Mouse (Mus musculus) limb, embryonic 10.5 days (tissue): Measurements from ENCODE around the gene Ccdc34. TPM values are rescaled to one million over a fixed set of nuclear protein-coding genes. Genes with fewer than 3 reads are reported as not detected.

Experiments
- DNase-seq: peaks from one replicate; pipeline ENCODE4 v3.0.0-alpha.2; 2017; ENCODE audit warnings: low spot score
- H3K27ac ChIP-seq: fragments of 300-500 bp; sonication (generic); 2 replicates; pipeline ENCODE4 v1.5.1; 2016; ENCODE audit warnings: mild to moderate bottlenecking
- H3K27me3 ChIP-seq: fragments of 300-500 bp; sonication (generic); 2 replicates; pipeline ENCODE4 v1.6.1; 2016; ENCODE audit warnings: low read depth, mild to moderate bottlenecking; ENCODE audit not compliant: poor library complexity, severe bottlenecking
- H3K36me3 ChIP-seq: fragments of 300-500 bp; sonication (generic); 2 replicates; pipeline ENCODE4 v1.6.1; 2016; ENCODE audit warnings: mild to moderate bottlenecking, moderate library complexity
- H3K4me1 ChIP-seq: fragments of 300-500 bp; sonication (generic); 2 replicates; pipeline ENCODE4 v1.6.1; 2016
- H3K4me3 ChIP-seq: fragments of 300-500 bp; sonication (generic); 2 replicates; pipeline ENCODE4 v1.5.1; 2016; ENCODE audit warnings: mild to moderate bottlenecking, moderate library complexity
- H3K9me3 ChIP-seq: fragments of 300-500 bp; sonication (generic); replicated peaks from 2 replicates; pipeline ENCODE4 v1.6.1; 2016; ENCODE audit warnings: mild to moderate bottlenecking
- WGBS: fragments of 180-500 bp; shearing (Covaris S2); methylation state at CpG from one replicate; pipeline ENCODE4 v1.1.7; 2016; 5-methylcytosine and 5-hydroxymethylcytosine counted together
- polyA plus RNA-seq: library from polyadenylated mRNA; unstranded; fragments of >200 nt; fragmentation: Nextera tagmentation; extraction: Ambion mirVana; gene quantifications from 2 replicates; pipeline ENCODE4 v1.2.1, GENCODE M21; 2016

Gene Ccdc34
- polyA plus RNA-seq, 1 experiment from 2014 or later: 57.2 TPM

DNA sequence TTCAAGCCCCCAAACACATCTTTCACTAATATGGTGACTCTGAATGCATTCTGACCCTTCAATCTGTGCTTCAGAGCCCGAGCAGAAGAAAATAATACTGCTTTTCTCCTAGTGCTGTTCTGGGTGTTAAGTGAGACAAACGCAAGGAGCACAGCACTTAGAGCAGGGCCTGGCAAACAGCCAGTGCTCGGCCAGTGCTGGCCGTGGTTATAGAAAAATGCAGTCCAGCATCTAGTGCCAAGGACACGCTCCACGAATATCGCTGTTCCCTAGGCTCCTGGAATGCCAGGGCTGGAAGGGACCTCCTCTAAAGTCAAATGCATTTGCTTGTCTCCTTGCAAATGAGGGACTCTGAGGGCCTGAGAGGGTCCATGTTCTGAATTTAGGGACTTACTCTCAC is 160.3 kb downstream of the Ccdc34 start:
- peaks cover 37% of the 10 kb centered on the region for H3K4me1 ChIP-seq
- H3K27ac ChIP-seq: peak overlapping the region; percentile 63; the same call in 1 of the 2 replicates
- H3K4me3 ChIP-seq: no peak overlapping the region
- 88% methylated on average over 7 of the region's 7 CpGs for WGBS
- DNase-seq: no peak
- no peaks in the 10 kb centered on the region for H3K9me3 ChIP-seq
- H3K27me3 ChIP-seq: peaks cover 8% of the 10 kb centered on the region; the same call in 1 of the 2 replicates
- H3K36me3 ChIP-seq: no peaks in the 10 kb centered on the region

- Histone ChIP-seq H3K9me3 (no peaks in the 10 kb centered on the region), H3K4me3 (no peak overlapping the region), H3K27me3 (peaks cover 15% of the 10 kb centered on the region; the same call in 1 of the 2 replicates), H3K36me3 (no peaks in the 10 kb centered on the region), H3K4me1 (peaks cover 33% of the 10 kb centered on the region), H3K27ac (peak overlapping the region; percentile 69)
- DNase-seq: peak; percentile 40
- 18% methylated on average over 10 of the region's 10 CpGs for WGBS
Observed at GRCm38 (mm10) chr2:110179669-110180315, 162.2 kb downstream of the Ccdc34 start.

GRCm38 (mm10) chr2:110180316-110180670 is 162.7 kb downstream of the Ccdc34 start:
- no peak overlapping the region for H3K4me3 ChIP-seq
- no peak for DNase-seq
- 75% methylated on average over 7 of the region's 7 CpGs for WGBS
- peak overlapping the region; percentile 69 for H3K27ac ChIP-seq
- no peaks in the 10 kb centered on the region for H3K36me3 ChIP-seq
- no peaks in the 10 kb centered on the region for H3K9me3 ChIP-seq
- peaks cover 15% of the 10 kb centered on the region; the same call in 1 of the 2 replicates for H3K27me3 ChIP-seq
- peaks cover 33% of the 10 kb centered on the region for H3K4me1 ChIP-seq

DNA sequence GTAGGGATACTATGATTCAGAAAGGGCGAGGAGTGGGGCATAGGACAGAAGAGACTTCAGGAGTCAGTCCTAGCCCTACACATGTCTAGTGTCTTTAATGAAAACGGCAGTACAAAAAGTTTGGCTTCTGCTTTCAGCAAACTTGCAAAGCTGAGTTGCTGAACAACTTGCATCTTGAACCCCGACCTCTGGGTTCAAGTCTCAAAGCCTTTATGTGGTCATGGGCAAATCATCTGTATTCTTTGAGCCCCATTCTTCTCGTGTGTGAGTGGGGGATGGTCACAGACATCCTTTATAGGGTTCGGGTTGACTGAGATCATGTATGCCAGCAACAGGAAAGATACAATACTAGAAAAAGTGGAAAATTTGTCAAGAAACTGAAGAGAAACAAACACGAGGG is 164.0 kb downstream of the Ccdc34 start:
- H3K27me3 ChIP-seq: peaks cover 15% of the 10 kb centered on the region; the same call in 1 of the 2 replicates
- DNase-seq: no peak
- no peak overlapping the region for H3K4me3 ChIP-seq
- no peaks in the 10 kb centered on the region for H3K36me3 ChIP-seq
- 84% methylated on average over 6 of the region's 6 CpGs for WGBS
- peaks cover 34% of the 10 kb centered on the region for H3K4me1 ChIP-seq
- H3K9me3 ChIP-seq: no peaks in the 10 kb centered on the region
- H3K27ac ChIP-seq: no peak overlapping the region

- Histone ChIP-seq H3K27ac (no peak overlapping the region), H3K4me3 (no peak overlapping the region), H3K27me3 (peaks cover 15% of the 10 kb centered on the region; the same call in 1 of the 2 replicates), H3K4me1 (peaks cover 33% of the 10 kb centered on the region), H3K36me3 (no peaks in the 10 kb centered on the region), H3K9me3 (no peaks in the 10 kb centered on the region)
- DNase-seq: no peak
- 76% methylated on average over 6 of the region's 6 CpGs for WGBS
Observed at GRCm38 (mm10) chr2:110182248-110182647, 164.6 kb downstream of the Ccdc34 start.

DNA sequence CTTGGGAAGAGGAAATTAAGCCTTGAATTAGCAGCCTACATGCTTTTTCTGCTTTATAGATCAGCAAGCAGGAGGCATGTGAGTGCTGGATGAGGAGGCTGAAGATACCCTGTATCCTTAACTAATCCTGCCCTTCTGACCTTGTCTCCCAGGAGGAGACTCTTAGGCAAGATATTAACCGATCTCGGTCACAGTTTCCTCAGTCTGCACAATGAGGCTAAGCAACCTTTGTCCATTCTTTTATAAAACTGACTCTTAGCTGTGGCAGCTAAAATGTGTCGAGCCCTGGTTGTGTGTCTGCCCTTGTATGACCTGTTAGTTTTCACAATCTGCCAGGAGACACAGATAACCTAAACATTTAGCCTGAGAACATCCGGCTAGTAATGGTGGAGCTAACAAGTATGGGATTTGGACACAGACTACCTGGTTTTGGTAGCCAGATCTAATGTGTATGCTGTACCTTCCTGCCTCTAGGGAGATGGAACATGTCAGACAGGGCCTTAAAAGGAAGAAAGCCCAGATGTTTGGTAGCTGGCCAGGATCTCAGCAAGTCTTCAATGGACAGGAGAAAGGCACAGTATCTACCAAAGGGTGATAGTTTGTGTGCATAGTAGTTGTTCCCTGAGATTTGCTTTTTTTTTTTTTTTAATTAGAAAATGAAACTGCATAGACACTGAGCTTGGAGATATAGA is 165.3 kb downstream of the Ccdc34 start:
- 85% methylated on average over 4 of the region's 4 CpGs for WGBS
- H3K27ac ChIP-seq: no peak overlapping the region
- H3K36me3 ChIP-seq: no peaks in the 10 kb centered on the region
- no peak overlapping the region for H3K4me3 ChIP-seq
- no peak for DNase-seq
- H3K4me1 ChIP-seq: peaks cover 26% of the 10 kb centered on the region
- H3K9me3 ChIP-seq: no peaks in the 10 kb centered on the region
- peaks cover 15% of the 10 kb centered on the region; the same call in 1 of the 2 replicates for H3K27me3 ChIP-seq

DNA sequence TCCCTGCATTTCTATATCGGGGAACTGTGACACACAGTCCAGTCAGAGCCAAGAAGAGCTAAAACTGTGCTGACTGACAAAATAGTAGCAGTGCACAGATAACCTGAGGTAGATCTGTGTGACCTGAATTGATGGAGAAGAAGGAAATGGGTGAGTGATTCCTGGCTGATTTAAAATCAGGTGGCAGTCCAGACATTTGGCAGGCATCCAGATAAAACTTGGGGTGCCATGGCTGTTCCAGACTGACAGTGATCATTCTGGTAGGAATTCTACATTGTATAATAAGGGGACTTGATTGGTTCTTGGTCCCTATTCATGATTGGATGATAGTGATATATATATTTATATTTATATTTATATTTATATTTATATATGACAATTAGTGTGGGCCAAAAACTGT is 166.5 kb downstream of the Ccdc34 start:
- Histone ChIP-seq H3K4me3 (no peak overlapping the region), H3K27ac (no peak overlapping the region), H3K27me3 (peaks cover 15% of the 10 kb centered on the region; the same call in 1 of the 2 replicates), H3K4me1 (peaks cover 28% of the 10 kb centered on the region), H3K36me3 (no peaks in the 10 kb centered on the region), H3K9me3 (no peaks in the 10 kb centered on the region)
- DNase-seq: no peak
- WGBS: 95% methylated on average over 1 of the region's 1 CpGs

- DNase-seq: no peak
- Histone ChIP-seq H3K36me3 (no peaks in the 10 kb centered on the region), H3K27ac (peak overlapping the region; percentile 8; the same call in 1 of the 2 replicates), H3K9me3 (no peaks in the 10 kb centered on the region), H3K4me3 (no peak overlapping the region), H3K27me3 (peaks cover 15% of the 10 kb centered on the region; the same call in 1 of the 2 replicates), H3K4me1 (peaks cover 32% of the 10 kb centered on the region)
- WGBS: 58% methylated on average over 6 of the region's 6 CpGs
Observed at GRCm38 (mm10) chr2:110186427-110186980, 168.9 kb downstream of the Ccdc34 start.

DNA sequence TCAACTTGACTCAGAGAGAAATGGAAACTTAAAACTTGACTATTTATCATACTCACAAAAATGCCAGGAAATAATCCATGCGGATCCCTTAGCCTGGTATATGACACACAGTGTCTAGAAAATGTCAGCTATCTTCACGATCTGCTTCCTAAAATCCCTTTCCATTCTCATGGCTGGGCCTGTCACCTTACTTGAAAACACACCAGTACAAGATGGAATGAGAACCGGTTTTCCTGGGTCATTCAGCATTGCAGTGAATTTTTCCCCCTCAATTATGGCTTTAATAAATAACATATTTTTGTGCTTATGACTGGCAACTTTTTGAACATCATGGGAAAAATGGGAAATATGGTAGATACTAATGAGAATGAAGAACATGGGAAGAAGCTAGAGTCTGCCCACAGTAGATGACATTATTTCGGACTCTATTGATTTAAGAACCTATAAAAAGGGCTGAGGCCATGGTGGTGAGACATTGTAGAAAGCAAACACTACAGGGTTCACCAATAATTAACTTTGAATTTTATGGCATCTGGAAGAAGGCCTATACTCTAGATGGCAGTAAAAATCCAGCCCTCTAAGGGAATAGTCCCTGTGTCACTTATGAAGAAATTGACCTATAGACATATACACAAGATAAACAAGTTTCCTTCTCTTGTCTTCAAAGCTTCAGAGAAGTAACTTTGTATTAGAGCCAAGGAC is 171.2 kb downstream of the Ccdc34 start:
- 92% methylated on average over 4 of the region's 4 CpGs for WGBS
- Histone ChIP-seq H3K27me3 (0 out of 2 replicates have a peak, but pooled peaks cover 2% of the 10 kb centered on the region), H3K4me3 (no peak overlapping the region), H3K36me3 (no peaks in the 10 kb centered on the region), H3K4me1 (peaks cover 52% of the 10 kb centered on the region), H3K9me3 (no peaks in the 10 kb centered on the region), H3K27ac (no peak overlapping the region)
- DNase-seq: no peak

GRCm38 (mm10) chr2:110190416-110190815 is 172.8 kb downstream of the Ccdc34 start:
- Histone ChIP-seq H3K4me1 (peaks cover 52% of the 10 kb centered on the region), H3K36me3 (no peaks in the 10 kb centered on the region), H3K4me3 (no peak overlapping the region), H3K9me3 (no peaks in the 10 kb centered on the region), H3K27me3 (no peaks in the 10 kb centered on the region), H3K27ac (no peak overlapping the region)
- DNase-seq: no peak
- 89% methylated on average over 2 of the region's 2 CpGs for WGBS

DNA sequence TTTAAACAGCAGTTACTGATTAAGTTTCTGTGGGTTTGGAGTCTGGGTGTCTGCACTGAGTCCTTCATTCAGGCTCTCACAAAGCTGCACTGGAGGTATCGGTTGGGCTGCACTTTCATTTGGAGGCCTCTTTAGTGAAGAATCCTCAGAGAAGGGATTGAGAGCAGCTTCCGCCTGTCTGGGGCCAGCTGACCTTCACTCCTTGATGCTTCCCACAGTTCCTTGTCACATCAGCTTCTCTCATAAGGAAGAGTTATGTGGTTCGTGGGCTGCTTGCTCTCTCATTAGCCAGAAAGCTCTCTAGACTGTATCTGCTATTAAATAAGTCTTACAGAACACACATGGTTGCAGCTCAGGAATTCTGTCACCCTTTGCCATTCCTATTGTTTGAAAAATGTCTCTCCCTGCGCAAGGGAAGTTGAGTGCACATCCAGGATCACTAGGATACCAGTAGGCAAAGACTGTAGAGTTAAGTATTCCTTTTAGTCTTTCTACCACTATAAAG is 173.6 kb downstream of the Ccdc34 start:
- no peaks in the 10 kb centered on the region for H3K9me3 ChIP-seq
- no peaks in the 10 kb centered on the region for H3K36me3 ChIP-seq
- H3K4me1 ChIP-seq: peaks cover 52% of the 10 kb centered on the region
- H3K27ac ChIP-seq: peak overlapping the region; percentile 69
- 61% methylated on average over 4 of the region's 4 CpGs for WGBS
- no peaks in the 10 kb centered on the region for H3K27me3 ChIP-seq
- DNase-seq: no peak
- no peak overlapping the region for H3K4me3 ChIP-seq

DNA sequence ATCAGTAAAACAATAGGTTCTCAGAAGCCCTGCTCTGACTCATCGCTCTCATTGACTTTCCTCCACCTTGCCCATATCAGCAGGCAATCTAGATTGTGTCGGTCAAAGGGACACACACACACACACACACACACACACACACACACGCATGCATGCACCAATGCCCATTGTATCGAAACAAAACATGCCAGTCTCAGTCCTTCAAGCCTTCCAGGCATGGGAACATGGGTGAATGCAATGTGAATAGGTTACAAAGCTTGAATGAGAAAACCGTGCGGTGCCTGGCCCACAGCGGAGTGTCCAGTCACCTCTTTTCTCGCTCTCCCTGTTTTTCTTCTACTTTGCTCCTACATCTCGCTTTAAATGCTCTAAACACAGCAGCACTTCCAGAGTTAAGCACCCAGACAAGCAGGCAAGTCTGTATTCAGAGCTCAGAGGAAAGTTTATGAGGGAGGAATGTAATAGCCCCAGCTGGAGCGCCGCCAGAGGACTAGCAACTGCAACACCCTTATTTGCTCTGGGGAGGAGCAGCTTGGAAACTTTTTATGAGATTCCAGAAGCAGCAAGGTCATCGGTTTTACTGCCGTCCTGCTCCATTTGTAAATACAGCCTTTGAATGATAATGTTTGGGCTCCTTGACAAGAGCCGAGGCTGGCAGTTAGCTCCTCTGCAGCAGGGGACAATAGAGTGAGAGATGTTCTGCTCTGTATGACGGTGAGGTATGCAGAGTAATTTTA is 174.5 kb downstream of the Ccdc34 start:
- H3K27ac ChIP-seq: peak overlapping the region; percentile 69; the same call in 1 of the 2 replicates
- H3K36me3 ChIP-seq: no peaks in the 10 kb centered on the region
- peak overlapping the region; percentile 6; the same call in 1 of the 2 replicates for H3K4me3 ChIP-seq
- peak; percentile 52 for DNase-seq
- 44% methylated on average over 15 of the region's 15 CpGs for WGBS
- peaks cover 43% of the 10 kb centered on the region for H3K4me1 ChIP-seq
- no peaks in the 10 kb centered on the region for H3K27me3 ChIP-seq
- H3K9me3 ChIP-seq: no peaks in the 10 kb centered on the region
